Mouse (Mus musculus) CH12.LX (cell line): ENCODE measurements around the gene Mrps18b.
"Not testable (repeated sequence)": the region's sequence is repeated elsewhere in the genome, so short reads cannot be mapped to it uniquely, and the experiment has no call there.

Experiments
- CHD1 ChIP-seq: IDR thresholded peaks from 2 replicates; pipeline ENCODE4 v1.6.1; 2012; ENCODE audit warnings: low read depth, low read length, improper control_type of control experiment, inconsistent platforms
- CTCF ChIP-seq, 2 experiments: IDR thresholded peaks in 1 of 2; conservative IDR thresholded peaks in 1 of 2; 2 replicates each; pipeline ENCODE4 v1.5.1; 2011 to 2012; ENCODE audit warnings: low read depth in 2 of 2, low read length in 2 of 2, improper control_type of control experiment in 1 of 2, inconsistent platforms in 1 of 2, mild to moderate bottlenecking in 1 of 2, moderate library complexity in 1 of 2
- E2F4 ChIP-seq: IDR thresholded peaks from 2 replicates; pipeline ENCODE4 v1.6.1; 2011; ENCODE audit warnings: low read depth, low read length, improper control_type of control experiment; ENCODE audit not compliant: insufficient replicate concordance
- HCFC1 ChIP-seq: IDR thresholded peaks from 2 replicates; pipeline ENCODE4 v1.6.1; 2012; ENCODE audit warnings: low read depth, mild to moderate bottlenecking, inconsistent platforms, low read length, improper control_type of control experiment
- KAT2A ChIP-seq: IDR thresholded peaks from 2 replicates; pipeline ENCODE4 v1.6.1; 2012; ENCODE audit warnings: low read length, improper control_type of control experiment, inconsistent platforms; ENCODE audit not compliant: insufficient replicate concordance
- MAFK ChIP-seq: IDR thresholded peaks from 2 replicates; pipeline ENCODE4 v1.6.1; 2011; ENCODE audit warnings: low read length, improper control_type of control experiment; ENCODE audit not compliant: insufficient replicate concordance
- MAX ChIP-seq: IDR thresholded peaks from 2 replicates; pipeline ENCODE4 v1.6.1; 2011; ENCODE audit warnings: low read length, improper control_type of control experiment
- SMC3 ChIP-seq: IDR thresholded peaks from 2 replicates; pipeline ENCODE4 v1.6.1; 2011; ENCODE audit warnings: low read depth, low read length, improper control_type of control experiment
- USF1 ChIP-seq: IDR thresholded peaks from 2 replicates; pipeline ENCODE4 v1.6.1; 2014; ENCODE audit warnings: low read depth, mild to moderate bottlenecking, inconsistent platforms, low read length, improper control_type of control experiment

DNA sequence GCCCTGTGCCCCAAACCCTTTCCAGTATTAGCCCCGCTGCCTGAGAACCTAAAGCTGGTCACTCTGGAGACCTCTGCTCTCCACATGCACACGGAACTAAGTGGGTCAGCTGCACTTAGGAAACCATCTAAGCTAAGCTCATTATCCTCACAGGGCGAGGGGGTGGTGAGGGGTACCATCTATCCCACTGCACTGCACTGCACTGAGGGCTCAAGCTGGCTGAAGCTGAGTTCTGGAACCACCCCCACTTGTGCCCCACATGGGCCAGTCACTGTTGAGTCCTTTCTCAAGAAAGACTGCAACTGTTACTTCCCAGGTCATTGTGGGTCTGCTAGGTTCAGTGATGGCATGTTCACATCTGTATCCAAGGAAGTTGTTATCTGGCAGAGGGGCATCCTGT, 36.4 kb upstream of the Mrps18b start:
- TF ChIP-seq SMC3; MAX; CTCF (conservative IDR thresholded peaks at IDR 0.05 in 1 of 2, IDR thresholded peaks at IDR 0.05 in 1 of 2; ENCODE audit: low read depth in 2 of 2, low read length in 2 of 2); USF1; E2F4; CHD1; HCFC1; KAT2A; MAFK: not testable (repeated sequence)
